Mouse (Mus musculus) hindbrain, embryonic 12.5 days (tissue): Measurements from ENCODE around the gene Cdnf. TPM values are rescaled to one million over a fixed set of nuclear protein-coding genes. Genes with fewer than 3 reads are reported as not detected.

Experiments
- ATAC-seq: fragments of 200-750 bp; cut with Nextera tagmentation; 2 replicates; pipeline ENCODE4 v1.8.0; 2017; ENCODE audit warnings: moderate TSS enrichment; ENCODE audit not compliant: low FRiP score
- H3K27ac ChIP-seq: fragments of 300-500 bp; sonication (generic); 2 replicates; pipeline ENCODE4 v1.5.1; 2016; ENCODE audit warnings: mild to moderate bottlenecking
- H3K27me3 ChIP-seq: fragments of 300-500 bp; sonication (generic); 2 replicates; pipeline ENCODE4 v1.6.1; 2016; ENCODE audit warnings: mild to moderate bottlenecking
- H3K36me3 ChIP-seq: fragments of 300-500 bp; sonication (generic); 2 replicates; pipeline ENCODE4 v1.6.1; 2016; ENCODE audit warnings: mild to moderate bottlenecking
- H3K4me1 ChIP-seq: fragments of 300-500 bp; sonication (generic); 2 replicates; pipeline ENCODE4 v1.6.1; 2016
- H3K4me2 ChIP-seq: fragments of 300-500 bp; sonication (generic); replicated peaks from 2 replicates; pipeline ENCODE4 v1.6.1; 2016; ENCODE audit warnings: mild to moderate bottlenecking
- H3K4me3 ChIP-seq: fragments of 300-500 bp; sonication (generic); 2 replicates; pipeline ENCODE4 v1.5.1; 2016; ENCODE audit warnings: mild to moderate bottlenecking
- H3K9ac ChIP-seq: fragments of 300-500 bp; sonication (generic); 2 replicates; pipeline ENCODE4 v1.6.1; 2016; ENCODE audit warnings: mild to moderate bottlenecking, moderate library complexity
- H3K9me3 ChIP-seq: fragments of 300-500 bp; sonication (generic); replicated peaks from 2 replicates; pipeline ENCODE4 v1.6.1; 2016; ENCODE audit warnings: mild to moderate bottlenecking
- WGBS: fragments of 180-500 bp; shearing (Covaris S2); methylation state at CpG from one replicate; pipeline ENCODE4 v1.1.7; 2016; 5-methylcytosine and 5-hydroxymethylcytosine counted together
- polyA plus RNA-seq: library from polyadenylated mRNA; unstranded; fragments of >200 nt; fragmentation: Nextera tagmentation; extraction: Ambion mirVana; gene quantifications from 2 replicates; pipeline ENCODE4 v1.2.1, GENCODE M21; 2016

Gene Cdnf
- polyA plus RNA-seq, 1 experiment from 2014 or later = 0.28 TPM

GRCm38 (mm10) chr2:3526288-3526687 is 13.5 kb downstream of the Cdnf start:
- Histone ChIP-seq H3K4me2 (no peak overlapping the region), H3K9ac (no peak overlapping the region), H3K9me3 (no peaks in the 10 kb centered on the region), H3K4me3 (no peak overlapping the region), H3K27me3 (no peaks in the 10 kb centered on the region), H3K36me3 (no peaks in the 10 kb centered on the region), H3K27ac (no peak overlapping the region), H3K4me1 (no peaks in the 10 kb centered on the region)
- ATAC-seq = no peak
- WGBS = 82% methylated on average over 6 of the region's 6 CpGs

- no peak for ATAC-seq
- 79% methylated on average over 9 of the region's 9 CpGs for WGBS
Measured at GRCm38 (mm10) chr2:3541307-3542079, 28.7 kb downstream of the Cdnf start.

GRCm38 (mm10) chr2:3546055-3546454 is 33.2 kb downstream of the Cdnf start:
- H3K27me3 ChIP-seq = no peaks in the 10 kb centered on the region
- no peak for ATAC-seq
- WGBS = 82% methylated on average over 2 of the region's 2 CpGs

More at GRCm38 (mm10) chr2:3541307-3542079, 28.7 kb downstream of the Cdnf start:
- Histone ChIP-seq H3K36me3 (no peaks in the 10 kb centered on the region), H3K4me1 (no peaks in the 10 kb centered on the region), H3K27me3 (no peaks in the 10 kb centered on the region), H3K4me3 (no peak overlapping the region), H3K27ac (no peak overlapping the region), H3K9ac (no peak overlapping the region), H3K9me3 (no peaks in the 10 kb centered on the region), H3K4me2 (no peak overlapping the region)

GRCm38 (mm10) chr2:3546588-3546987 is 33.8 kb downstream of the Cdnf start:
- H3K4me3 ChIP-seq = no peak overlapping the region
- H3K36me3 ChIP-seq = no peaks in the 10 kb centered on the region
- no peak overlapping the region for H3K27ac ChIP-seq
- no peak overlapping the region for H3K4me2 ChIP-seq
- no peaks in the 10 kb centered on the region for H3K4me1 ChIP-seq
- no peaks in the 10 kb centered on the region for H3K27me3 ChIP-seq
- ATAC-seq = no peak
- WGBS = 5% methylated on average over 4 of the region's 4 CpGs
- no peaks in the 10 kb centered on the region for H3K9me3 ChIP-seq
- no peak overlapping the region for H3K9ac ChIP-seq

More at GRCm38 (mm10) chr2:3546055-3546454, 33.2 kb downstream of the Cdnf start:
- Histone ChIP-seq H3K36me3 (no peaks in the 10 kb centered on the region), H3K27ac (no peak overlapping the region), H3K4me3 (no peak overlapping the region), H3K4me1 (no peaks in the 10 kb centered on the region), H3K9ac (no peak overlapping the region), H3K4me2 (no peak overlapping the region), H3K9me3 (no peaks in the 10 kb centered on the region)

- H3K4me2 ChIP-seq = no peak within 1 kb of the TSS
- no peak within 1 kb of the TSS for H3K9ac ChIP-seq
- H3K9me3 ChIP-seq = no peaks in the 10 kb centered on the region
- H3K4me1 ChIP-seq = no peaks in the 10 kb centered on the region
- H3K27ac ChIP-seq = no peak within 1 kb of the TSS
- no peak for ATAC-seq
- H3K36me3 ChIP-seq = no peaks in the 10 kb centered on the region
- no peak within 1 kb of the TSS for H3K4me3 ChIP-seq
- H3K27me3 ChIP-seq = no peaks in the 10 kb centered on the region
- WGBS = 71% methylated on average over 12 of the region's 12 CpGs
Measured at GRCm38 (mm10) chr2:3570186-3570585, 57.4 kb downstream of the Cdnf start, which contains the start of gene Fam107b. Fam107b (plus strand) TSS chr2:3570488.

GRCm38 (mm10) chr2:3570606-3571005 is 57.8 kb downstream of the Cdnf start:
- H3K9ac ChIP-seq = no peak overlapping the region
- no peak overlapping the region for H3K4me3 ChIP-seq
- no peaks in the 10 kb centered on the region for H3K36me3 ChIP-seq
- 86% methylated on average over 11 of the region's 11 CpGs for WGBS
- no peaks in the 10 kb centered on the region for H3K4me1 ChIP-seq
- no peaks in the 10 kb centered on the region for H3K9me3 ChIP-seq
- no peak overlapping the region for H3K4me2 ChIP-seq
- no peak for ATAC-seq
- H3K27ac ChIP-seq = no peak overlapping the region
- no peaks in the 10 kb centered on the region for H3K27me3 ChIP-seq

GRCm38 (mm10) chr2:3573883-3574282 is 61.1 kb downstream of the Cdnf start:
- 80% methylated on average over 7 of the region's 7 CpGs for WGBS
- H3K27ac ChIP-seq = no peak overlapping the region
- H3K4me3 ChIP-seq = no peak overlapping the region
- H3K36me3 ChIP-seq = no peaks in the 10 kb centered on the region
- H3K4me2 ChIP-seq = no peak overlapping the region
- H3K9ac ChIP-seq = no peak overlapping the region
- no peaks in the 10 kb centered on the region for H3K27me3 ChIP-seq
- no peaks in the 10 kb centered on the region for H3K9me3 ChIP-seq
- H3K4me1 ChIP-seq = no peaks in the 10 kb centered on the region
- ATAC-seq = no peak

- Histone ChIP-seq H3K9me3 (no peaks in the 10 kb centered on the region), H3K36me3 (no peaks in the 10 kb centered on the region), H3K4me1 (no peaks in the 10 kb centered on the region), H3K9ac (no peak overlapping the region), H3K4me3 (no peak overlapping the region), H3K27ac (no peak overlapping the region), H3K27me3 (no peaks in the 10 kb centered on the region), H3K4me2 (no peak overlapping the region)
- 82% methylated on average over 1 of the region's 1 CpGs for WGBS
- no peak for ATAC-seq
Measured at GRCm38 (mm10) chr2:3575140-3575539, 62.3 kb downstream of the Cdnf start.

Other genes with a start within 250 kb of the Cdnf start
- gene Nmt2, start 228.8 kb upstream of the Cdnf start, polyA plus RNA-seq = 65.0 and 65.3 TPM in 2 replicates
- gene Rpp38, start 180.4 kb upstream of the Cdnf start, polyA plus RNA-seq = 14.0 and 15.8 TPM in 2 replicates
- 0.48 and 1.2 TPM in 2 replicates for gene Acbd7, start 176.9 kb upstream of the Cdnf start, polyA plus RNA-seq
- not detected in 2 replicates for gene Olah, start 115.8 kb upstream of the Cdnf start, polyA plus RNA-seq
- 5.4 and 9.9 TPM in 2 replicates for gene Meig1, start 90.4 kb upstream of the Cdnf start, polyA plus RNA-seq
- gene Dclre1c, start 88.9 kb upstream of the Cdnf start, polyA plus RNA-seq = 10.0 and 10.1 TPM in 2 replicates
- gene Suv39h2, start 38.0 kb upstream of the Cdnf start, polyA plus RNA-seq = 24.2 and 26.9 TPM in 2 replicates
- 10.4 and 10.9 TPM in 2 replicates for gene Gm45902, start 240 bp upstream of the Cdnf start, polyA plus RNA-seq
- 79.3 and 83.0 TPM in 2 replicates for gene Hspa14, start 216 bp upstream of the Cdnf start, polyA plus RNA-seq
- 48.4 and 57.1 TPM in 2 replicates for gene Fam107b, start 57.5 kb downstream of the Cdnf start, polyA plus RNA-seq